Comparison of ENCODE assay signal across 15 mouse cellular contexts in genomic region chr14:54219256-54219655, GRCm38 (mm10). TPM values are rescaled to one million over a fixed set of nuclear protein-coding genes. Genes with fewer than 3 reads are reported as not detected.
DNase-seq lines count a peak whose midpoint lies in the region; ATAC-seq and TF ChIP-seq lines count a peak whose summit lies in the region.
"Had no signal": no experiment of that assay in that cellular context is flagged by ENCODE, and none has a peak within 500 bp of the region (broad histone marks: within the 10 kb centered on the region; RNA-seq: fewer than 3 reads in every experiment).

No protein-coding gene starts in this region.

- TF ChIP-seq CTCF in hindbrain, postnatal 0 days (IDR thresholded peaks at IDR 0.05; ENCODE audit: low read depth): no peak

- H3K36me3 ChIP-seq in hindbrain, postnatal 0 days (ENCODE audit: insufficient read depth, low read length): no peaks in the 10 kb centered on the region
- H3K36me3 ChIP-seq in hindbrain, embryonic 16.5 days (ENCODE audit: control insufficient read depth, insufficient read depth, low read length): no peaks in the 10 kb centered on the region
- no peaks in the 10 kb centered on the region for H3K36me3 ChIP-seq in limb, embryonic 10.5 days

- H3K27ac ChIP-seq in hindbrain, postnatal 0 days: no peak overlapping the region
- H3K27ac ChIP-seq in hindbrain, embryonic 16.5 days (ENCODE audit: low read depth, low read length): no peak overlapping the region
- H3K27ac ChIP-seq in limb, embryonic 10.5 days: peak overlapping the region; percentile 17; the same call in 1 of the 2 replicates
- H3K27ac ChIP-seq: layer of hippocampus, adult 2 months had no signal

- no peak overlapping the region for H3K9ac ChIP-seq in hindbrain, postnatal 0 days (replicated peaks; ENCODE audit: low read length)
- no peak overlapping the region for H3K9ac ChIP-seq in hindbrain, embryonic 16.5 days (ENCODE audit: low read depth, low read length)

- 57% methylated on average over 8 of the region's 8 CpGs for WGBS in hindbrain, postnatal 0 days
- 64% methylated on average over 8 of the region's 8 CpGs for WGBS in hindbrain, embryonic 16.5 days
- WGBS in limb, embryonic 10.5 days: 56% methylated on average over 8 of the region's 8 CpGs

- H3K4me1 ChIP-seq in hindbrain, postnatal 0 days (ENCODE audit: insufficient read depth, low read length): 0 out of 2 replicates have a peak, but pooled peaks cover 3% of the 10 kb centered on the region
- no peaks in the 10 kb centered on the region for H3K4me1 ChIP-seq in hindbrain, embryonic 16.5 days (ENCODE audit: control insufficient read depth, insufficient read depth, low read depth, low read length)
- peaks cover 37% of the 10 kb centered on the region for H3K4me1 ChIP-seq in limb, embryonic 10.5 days

- DNase-seq in hindbrain, postnatal 0 days (ENCODE audit: low spot score): no peak
- peak; percentile 28 to 34 for DNase-seq in thymus, postnatal 36 days
- no peak for DNase-seq in thymus, postnatal 0 days (ENCODE audit: low spot score)
- no peak for DNase-seq in limb, embryonic 10.5 days (ENCODE audit: low spot score)
- peak; percentile 61 for DNase-seq in naive thymus-derived CD4-positive, alpha-beta T cell, adult 2 months (ENCODE audit: low read depth)
- DNase-seq in frontal cortex, postnatal 36 days (ENCODE audit: low spot score in 2 of 2): no peak
- DNase-seq: adrenal gland, postnatal 14 days; cerebellum, adult 2 months; cerebellum, postnatal 36 days; kidney, postnatal 25 days; layer of hippocampus, postnatal 36 days; lung, postnatal 10 days had no signal

- H3K27me3 ChIP-seq in hindbrain, postnatal 0 days (ENCODE audit: insufficient read depth, low read length): no peaks in the 10 kb centered on the region
- H3K27me3 ChIP-seq in hindbrain, embryonic 16.5 days (replicated peaks; ENCODE audit: control insufficient read depth, insufficient read depth, low read length): no peaks in the 10 kb centered on the region
- no peaks in the 10 kb centered on the region for H3K27me3 ChIP-seq in limb, embryonic 10.5 days (ENCODE audit: low read depth, poor library complexity, severe bottlenecking)

- H3K4me2 ChIP-seq in hindbrain, postnatal 0 days (ENCODE audit: low read depth, low read length): no peak overlapping the region
- H3K4me2 ChIP-seq in hindbrain, embryonic 16.5 days (ENCODE audit: low read length): no peak overlapping the region
- H3K4me2 ChIP-seq: midbrain, embryonic 11.5 days had no signal

- H3K9me3 ChIP-seq in hindbrain, postnatal 0 days (ENCODE audit: low read length): no peaks in the 10 kb centered on the region
- no peaks in the 10 kb centered on the region for H3K9me3 ChIP-seq in hindbrain, embryonic 16.5 days (ENCODE audit: control insufficient read depth, low read length)
- no peaks in the 10 kb centered on the region for H3K9me3 ChIP-seq in limb, embryonic 10.5 days (replicated peaks)

- ATAC-seq in hindbrain, postnatal 0 days: 0 out of 2 replicates have a peak, but pooled peaks have one; percentile 22
- ATAC-seq in hindbrain, embryonic 16.5 days: no peak

- no peak overlapping the region for H3K4me3 ChIP-seq in hindbrain, postnatal 0 days (ENCODE audit: low read length)
- H3K4me3 ChIP-seq in hindbrain, embryonic 16.5 days (ENCODE audit: low read length): no peak overlapping the region
- H3K4me3 ChIP-seq in limb, embryonic 10.5 days: no peak overlapping the region
- H3K4me3 ChIP-seq: layer of hippocampus, adult 2 months had no signal

RNA-seq across cellular contexts. Expression of gene Dad1, which starts 34.6 kb away (rescaled TPM):
- total RNA-seq in hindbrain, postnatal 0 days (2014; rRNA removed): 189 and 321 TPM in 2 replicates
- 406 and 407 TPM in 2 replicates for polyA plus RNA-seq in hindbrain, postnatal 0 days (2015; fragmentation: Nextera tagmentation; extraction: Ambion mirVana)
- polyA plus RNA-seq in hindbrain, embryonic 16.5 days (2015; fragmentation: Nextera tagmentation; extraction: Ambion mirVana): 391 and 409 TPM in 2 replicates
- 400 and 426 TPM in 2 replicates for polyA plus RNA-seq in thymus, postnatal 0 days (2015; fragmentation: Nextera tagmentation; extraction: Ambion mirVana)
- polyA plus RNA-seq in limb, embryonic 10.5 days (2016; fragmentation: Nextera tagmentation; extraction: Ambion mirVana): 234 and 239 TPM in 2 replicates

RNA-seq across cellular contexts. Expression of gene Abhd4, which starts 34.7 kb away (rescaled TPM):
- total RNA-seq in hindbrain, postnatal 0 days (2014; rRNA removed): 105 and 126 TPM in 2 replicates
- 76.9 and 82.7 TPM in 2 replicates for polyA plus RNA-seq in hindbrain, postnatal 0 days (2015; fragmentation: Nextera tagmentation; extraction: Ambion mirVana)
- polyA plus RNA-seq in hindbrain, embryonic 16.5 days (2015; fragmentation: Nextera tagmentation; extraction: Ambion mirVana): 70.3 and 75.2 TPM in 2 replicates
- 19.2 and 19.7 TPM in 2 replicates for polyA plus RNA-seq in thymus, postnatal 0 days (2015; fragmentation: Nextera tagmentation; extraction: Ambion mirVana)
- 32.2 and 37.7 TPM in 2 replicates for polyA plus RNA-seq in limb, embryonic 10.5 days (2016; fragmentation: Nextera tagmentation; extraction: Ambion mirVana)

Comparison
In these comparisons a context has a peak if more than half of its experiments do, and no peak if none do; other contexts are left out.
1. DNase-seq: peak in thymus, postnatal 36 days (2 of 2) and naive thymus-derived CD4-positive, alpha-beta T cell, adult 2 months (single experiment); none in hindbrain, postnatal 0 days (single experiment), thymus, postnatal 0 days (single experiment), limb, embryonic 10.5 days (single experiment) and frontal cortex, postnatal 36 days (0 of 2).